Mouse (Mus musculus) liver (tissue): ENCODE data around the gene Dnm1.
A peak's percentile ranks its signal among the peaks of the same experiment; 100 is the strongest.

Source experiments
- DNase-seq: peaks from one replicate; pipeline ENCODE4 v3.0.0-alpha.2; 2020; ENCODE audit warnings: mixed read lengths

Gene Dnm1

DNA sequence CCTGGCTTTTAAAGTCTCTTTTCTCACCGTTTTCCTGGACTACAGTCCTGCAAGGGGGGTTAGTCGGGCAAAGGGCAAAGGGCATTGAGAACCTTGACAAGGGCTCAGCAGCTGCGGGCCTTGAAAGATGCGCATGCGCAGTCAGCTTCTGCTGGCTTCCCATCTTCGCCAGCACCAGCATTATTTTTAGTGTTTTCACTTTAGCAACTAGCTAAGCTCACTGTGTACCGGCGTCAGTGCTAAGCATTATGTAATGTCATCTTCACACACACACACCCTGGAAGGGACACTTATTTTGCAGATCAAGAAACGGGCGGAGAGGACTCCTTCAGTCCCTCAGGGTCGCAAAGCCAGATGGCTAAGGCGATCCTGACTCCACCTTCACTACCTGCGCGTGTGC lies 7.6 kb upstream of the Dnm1 start:
- DNase-seq, result peak; percentile 82

DNA sequence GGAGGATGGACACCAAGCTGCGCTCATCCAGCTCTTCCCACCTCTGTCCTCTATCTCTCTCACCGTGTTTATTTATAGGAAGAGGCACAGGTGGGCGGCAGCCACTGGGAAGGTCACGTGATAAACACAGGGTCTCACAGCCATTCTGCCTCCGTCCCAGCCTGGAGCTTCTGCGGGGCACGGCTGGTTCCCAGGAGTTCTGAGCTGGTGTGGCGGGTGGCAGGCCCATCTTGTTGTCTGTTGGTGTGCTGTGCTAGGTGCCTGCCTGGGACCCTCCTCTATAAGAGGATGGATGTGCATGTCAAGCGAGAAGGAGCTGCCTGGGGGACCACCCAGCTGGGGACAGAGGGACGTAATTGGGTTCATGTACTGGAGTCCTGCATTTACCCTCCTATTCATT lies 5.2 kb upstream of the Dnm1 start:
- no peak for DNase-seq

DNA sequence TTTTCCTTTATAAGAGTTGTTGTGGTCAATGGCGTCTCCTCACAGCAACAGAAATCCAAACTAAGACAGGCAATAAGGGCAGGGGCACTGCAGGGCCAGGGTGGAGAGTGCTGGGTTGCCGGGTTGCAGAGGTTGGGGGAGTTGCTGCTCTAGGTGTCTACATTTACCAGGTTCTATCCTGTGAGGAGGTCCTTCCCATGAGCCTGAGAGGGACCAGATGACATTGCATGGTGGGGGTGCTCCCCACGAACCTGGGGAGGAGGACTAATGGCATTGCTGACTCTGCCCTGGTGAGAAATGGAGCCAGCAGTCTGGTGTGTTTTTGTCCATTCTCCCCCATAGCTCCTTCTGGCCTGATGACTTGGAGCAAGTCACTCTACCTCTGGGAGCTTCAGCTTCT lies 4.6 kb upstream of the Dnm1 start:
- DNase-seq, result no peak

DNA sequence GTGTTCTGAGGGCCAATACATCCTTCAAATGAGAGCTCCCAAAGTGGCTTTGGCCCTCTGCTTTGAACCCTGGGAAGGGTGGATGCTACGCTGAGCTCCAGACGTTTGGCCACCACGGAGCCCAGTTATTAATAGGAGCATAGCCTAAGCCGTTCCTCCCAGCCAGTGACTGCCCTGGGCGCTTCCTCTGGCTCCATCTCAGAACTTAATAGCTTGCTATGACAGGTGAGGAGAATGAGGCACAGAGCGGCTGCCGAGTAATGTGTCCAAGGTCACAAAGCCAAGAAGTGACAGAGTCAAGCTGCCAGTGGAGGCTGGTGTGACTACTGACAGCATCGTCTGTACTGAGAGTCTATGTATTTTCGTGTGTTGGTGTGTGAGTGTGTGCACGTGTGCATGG lies 3.1 kb upstream of the Dnm1 start:
- DNase-seq, result no peak

DNA sequence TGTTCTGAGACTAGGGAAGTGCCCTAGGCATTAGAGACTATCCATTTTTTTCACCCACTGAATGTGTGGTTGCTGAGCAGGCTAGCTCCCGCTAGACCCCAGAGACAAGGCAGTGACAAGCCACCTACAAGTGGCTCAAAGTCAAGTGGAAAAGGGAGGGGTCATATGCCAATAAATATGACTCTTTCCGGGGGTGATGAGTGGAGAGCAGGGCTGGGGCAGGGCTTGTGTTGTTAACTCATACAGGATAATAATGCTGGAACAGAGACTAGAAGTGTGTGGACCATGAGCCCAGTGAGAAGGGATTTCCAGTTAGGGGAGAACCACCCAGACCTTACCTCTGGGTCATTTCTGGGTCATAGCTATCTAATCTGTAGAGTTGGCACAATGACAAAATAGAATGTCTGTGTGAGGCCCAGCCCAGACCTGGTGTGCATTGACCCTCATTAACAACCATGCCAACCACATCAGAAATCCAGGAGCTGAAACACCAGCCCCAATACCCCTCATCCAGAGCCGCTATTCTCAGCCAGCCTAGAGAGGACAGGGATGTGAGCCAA lies 1.3 kb upstream of the Dnm1 start:
- DNase-seq, result no peak

DNA sequence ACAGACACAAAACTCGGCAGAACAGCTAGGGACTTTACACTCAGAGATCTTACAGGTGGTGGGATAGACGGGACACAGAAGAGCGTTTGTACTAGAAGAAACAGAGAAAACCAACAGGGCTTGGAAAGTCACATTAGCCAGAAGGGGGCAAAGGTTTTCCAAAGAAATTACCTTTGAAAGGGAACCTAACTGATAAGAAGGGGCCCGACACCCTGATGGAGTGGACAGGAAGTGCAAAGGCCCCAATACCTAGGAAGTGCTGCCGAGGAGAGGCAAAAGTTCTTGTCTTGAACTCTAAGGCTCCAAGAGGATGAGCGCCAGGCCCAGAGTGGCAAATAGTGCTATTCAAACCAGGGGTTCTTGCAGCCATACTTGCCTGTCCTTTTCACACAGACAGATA lies 698 bp upstream of the Dnm1 start:
- DNase-seq, result no peak

DNA sequence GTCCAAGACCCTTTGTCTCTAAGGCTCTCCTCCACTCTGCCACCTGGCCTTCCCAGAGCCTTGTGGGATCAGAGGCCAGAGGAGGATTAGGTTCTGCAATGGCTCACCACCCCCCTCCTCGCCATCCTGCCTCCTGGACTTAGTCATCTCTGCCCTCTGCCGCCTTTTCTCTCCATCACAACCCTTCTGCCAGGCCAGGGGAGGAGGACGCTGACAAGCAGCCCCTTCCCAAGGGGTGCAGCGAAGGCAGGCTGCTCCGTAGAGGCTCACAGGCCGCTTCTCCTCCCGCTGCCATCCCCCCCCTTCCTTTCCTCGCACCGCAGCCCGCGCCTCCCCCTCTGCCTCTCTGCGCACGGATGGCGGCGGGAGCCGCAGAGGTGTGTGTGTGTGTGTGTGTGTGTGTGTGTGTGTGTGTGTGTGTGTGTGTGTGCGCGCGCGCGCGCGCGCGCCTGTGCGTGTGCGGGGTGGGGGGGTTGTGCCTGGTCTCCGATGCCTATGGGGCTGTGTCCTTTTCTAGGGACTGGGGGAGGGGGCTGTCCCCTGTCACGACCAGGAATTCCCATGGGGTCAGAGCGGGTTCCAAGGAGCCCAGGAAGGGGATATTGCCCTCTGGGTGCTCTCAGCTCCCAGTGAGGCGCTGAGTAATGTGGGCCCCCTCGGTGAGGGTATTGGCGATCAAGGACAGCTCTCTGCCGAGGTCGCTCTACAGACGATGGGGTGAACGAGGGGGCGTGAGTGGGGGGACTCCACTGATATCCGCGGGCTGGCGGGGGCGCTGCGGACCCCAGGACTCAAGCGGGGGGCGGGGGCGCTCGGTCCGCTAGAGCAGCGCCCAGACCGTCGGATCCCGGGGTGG lies 759 bp downstream of the Dnm1 start, which contains the start of gene Ciz1:
TSS of gene Ciz1 (plus strand) at position 177 of the 856 bp plus-strand sequence.
- DNase-seq, result peak; percentile 26

DNA sequence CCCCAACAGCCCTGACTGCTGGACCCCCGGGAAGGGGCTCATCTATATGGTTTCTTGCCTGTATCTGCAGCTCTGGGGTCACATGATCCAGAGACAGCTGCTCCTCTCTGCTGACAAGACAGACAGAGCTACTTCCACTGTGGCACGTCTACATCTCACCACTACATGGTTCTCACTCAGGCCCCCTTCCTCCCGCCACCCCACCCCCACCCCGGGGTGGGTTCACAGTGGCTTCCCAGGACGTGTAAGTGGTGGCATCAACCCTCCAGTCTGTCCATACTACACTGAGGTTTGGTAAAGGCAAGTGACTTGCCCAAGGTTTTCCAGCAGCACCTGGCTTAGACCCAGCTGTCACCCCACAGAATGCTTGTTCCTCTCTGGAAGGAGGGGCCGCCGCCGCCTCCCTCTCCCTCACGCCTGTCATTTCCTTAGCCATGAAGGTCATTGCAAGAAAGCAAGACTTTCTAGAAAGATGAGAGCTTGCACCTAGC lies 1.6 kb downstream of the Dnm1 start:
- DNase-seq, result no peak

DNA sequence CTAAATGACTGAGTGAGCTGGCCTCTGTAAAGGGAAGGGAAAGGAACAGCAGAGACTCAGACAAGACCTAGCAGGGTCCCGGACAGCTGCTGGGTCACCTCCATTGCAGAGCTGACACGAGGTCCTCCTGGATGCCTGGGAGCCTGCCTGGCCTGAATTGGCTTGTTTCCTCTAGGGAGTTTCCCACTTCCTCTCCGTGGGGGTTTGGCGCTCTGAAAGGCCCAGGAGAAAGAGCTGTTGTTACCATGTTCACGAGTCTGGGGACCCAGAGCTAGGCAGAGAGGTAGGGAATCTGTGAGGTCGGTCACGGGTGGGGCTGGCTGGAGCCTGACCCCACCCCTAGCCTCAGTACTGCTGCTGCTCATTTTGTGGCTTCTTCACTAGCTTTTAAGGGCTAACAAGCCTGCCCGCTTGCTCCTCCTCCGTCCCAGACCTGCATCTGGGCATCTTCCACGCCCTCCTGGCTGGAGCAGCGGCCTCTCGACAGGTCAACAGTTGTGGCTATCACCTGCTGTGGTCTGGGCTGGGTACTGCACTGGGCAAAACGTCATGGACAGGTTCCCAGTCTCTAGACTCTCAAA lies 2.6 kb downstream of the Dnm1 start:
- no peak for DNase-seq

DNA sequence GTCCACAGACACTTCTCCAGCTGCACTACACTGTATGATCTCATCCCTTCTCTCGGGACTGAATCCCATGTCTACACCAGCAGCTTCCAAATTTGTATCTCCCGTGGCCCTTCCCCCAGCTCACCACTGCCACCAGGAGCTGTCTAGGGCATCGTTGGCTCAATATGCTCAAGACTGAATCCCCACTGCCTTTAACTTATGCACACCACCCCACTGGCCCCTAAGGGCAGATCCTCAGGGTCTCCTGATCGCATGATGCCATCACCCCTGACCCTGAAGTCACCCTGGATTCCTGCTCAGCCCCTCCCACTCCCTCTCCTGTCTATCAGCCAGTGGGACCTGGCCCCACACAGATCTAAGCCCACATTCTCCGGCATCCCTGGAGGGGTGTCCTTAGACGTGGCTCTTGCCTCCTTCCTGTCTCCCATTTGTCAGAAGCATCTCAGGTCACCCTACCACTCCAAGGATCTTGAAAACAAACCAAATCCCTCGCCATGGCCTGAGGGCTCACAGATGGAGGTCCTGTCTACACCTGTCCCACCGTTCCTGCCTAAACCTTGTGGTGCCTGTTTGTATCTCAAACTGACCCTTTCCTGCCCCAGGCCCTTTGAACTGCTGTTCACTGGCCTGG lies 3.4 kb downstream of the Dnm1 start:
- DNase-seq, result no peak

DNA sequence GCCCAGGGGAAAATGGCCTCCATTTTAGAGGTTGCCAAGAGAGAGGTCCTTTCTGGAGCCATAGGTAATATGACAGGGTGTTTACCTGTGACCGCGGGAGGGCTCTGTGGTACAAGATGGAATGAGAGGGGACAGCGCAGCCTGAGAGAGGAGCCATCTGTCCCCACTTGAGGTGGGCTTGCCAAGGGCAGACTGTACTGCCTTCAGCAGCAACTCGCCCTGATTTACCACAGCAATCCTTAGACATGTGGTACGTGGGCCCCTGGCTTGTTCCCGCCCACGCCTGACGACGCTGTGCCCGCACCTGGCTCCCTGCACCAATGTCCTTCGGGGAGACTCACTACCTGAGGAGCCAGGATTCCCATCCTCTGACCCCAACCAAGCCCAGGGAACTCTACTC lies 4.8 kb downstream of the Dnm1 start:
- no peak for DNase-seq

DNA sequence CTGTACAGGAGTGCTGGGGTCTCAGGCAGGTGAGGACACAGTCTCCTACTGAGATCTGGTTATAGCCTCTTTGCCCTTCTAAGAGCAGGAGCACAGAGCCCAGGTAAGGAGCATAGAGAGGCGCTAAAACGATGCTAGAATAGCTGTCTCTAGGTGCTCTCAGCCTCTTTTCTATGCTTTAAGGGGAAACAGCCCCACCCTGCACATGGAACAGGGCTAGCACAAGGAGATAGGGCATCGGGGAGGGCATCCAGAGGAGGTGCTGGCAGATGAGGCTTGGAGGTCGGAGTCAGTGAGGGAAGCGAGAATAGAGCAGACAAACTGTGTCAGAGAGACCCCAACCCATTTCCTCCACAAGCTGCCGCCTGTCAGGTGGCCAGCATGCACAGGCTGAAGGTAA lies 6.1 kb downstream of the Dnm1 start:
- no peak for DNase-seq

DNA sequence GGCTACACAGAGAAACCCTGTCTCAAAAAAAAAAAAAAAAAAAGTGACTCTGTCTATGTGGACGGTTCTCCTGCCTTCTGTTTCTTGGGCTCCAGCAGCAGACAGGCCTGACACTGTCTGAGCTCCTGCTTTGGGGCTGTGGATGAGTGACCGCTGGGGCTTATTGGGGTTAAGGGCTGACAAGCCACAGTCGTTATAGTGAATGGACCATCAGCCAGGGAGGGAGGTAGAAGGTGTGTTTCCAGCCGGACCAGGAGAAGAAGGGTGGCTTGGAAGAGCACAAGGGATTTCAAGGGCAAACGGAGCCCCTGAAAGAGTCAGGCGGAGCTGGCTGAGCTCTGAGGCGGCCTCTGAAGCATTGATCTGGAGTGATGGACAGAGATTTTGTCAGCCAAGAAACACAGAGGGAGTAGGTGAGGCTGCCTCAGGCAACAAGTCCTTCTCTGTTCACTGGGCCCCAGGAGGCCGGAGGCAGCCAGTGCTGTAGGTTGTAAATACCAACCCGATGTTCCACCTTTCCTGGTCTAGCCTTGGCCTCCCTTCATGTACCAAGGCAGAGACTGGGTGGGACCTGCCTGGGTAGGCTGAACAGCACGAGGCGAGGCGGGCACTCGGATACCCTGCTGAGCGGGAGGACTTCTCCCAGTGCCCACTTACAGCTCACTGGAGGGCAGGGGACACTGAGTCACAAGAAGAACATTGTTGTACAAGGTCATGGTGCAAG lies 8.4 kb downstream of the Dnm1 start:
- DNase-seq, result no peak

DNA sequence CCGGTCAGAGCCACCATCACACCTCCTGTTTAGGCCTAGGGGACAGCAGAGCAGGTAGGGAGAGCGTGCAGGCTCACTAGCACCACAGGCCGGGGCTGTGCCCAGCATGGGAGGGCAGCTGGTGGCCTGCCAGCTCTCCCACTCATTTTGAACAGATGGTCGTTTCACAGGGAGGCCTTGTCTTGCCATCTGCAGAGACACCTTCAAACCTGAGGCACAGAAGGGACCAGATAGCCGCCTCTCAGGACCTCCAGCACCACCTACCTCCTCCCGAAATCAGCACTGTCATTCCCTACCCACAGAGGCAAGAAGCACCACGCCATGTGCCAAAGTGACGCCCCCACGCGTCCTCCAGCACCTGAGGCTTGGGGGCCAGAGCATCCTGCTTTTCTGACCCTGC lies 9.1 kb downstream of the Dnm1 start:
- DNase-seq, result no peak

DNA sequence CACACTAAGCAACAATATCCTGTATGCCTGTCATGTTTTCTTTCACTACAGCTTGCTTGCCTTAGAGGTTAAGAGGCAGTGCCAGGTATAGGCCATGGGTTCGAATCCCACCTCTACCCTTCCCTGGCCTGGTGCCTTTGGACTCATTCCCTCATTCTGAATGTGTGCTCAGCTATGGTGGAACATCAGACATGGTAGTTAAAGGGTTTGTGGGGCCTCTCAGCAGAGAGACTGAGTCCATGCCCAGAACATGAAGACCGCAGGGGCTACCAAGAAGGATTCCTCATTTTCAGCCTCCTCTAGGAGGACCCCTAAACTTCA lies 9.8 kb downstream of the Dnm1 start:
- no peak for DNase-seq

DNA sequence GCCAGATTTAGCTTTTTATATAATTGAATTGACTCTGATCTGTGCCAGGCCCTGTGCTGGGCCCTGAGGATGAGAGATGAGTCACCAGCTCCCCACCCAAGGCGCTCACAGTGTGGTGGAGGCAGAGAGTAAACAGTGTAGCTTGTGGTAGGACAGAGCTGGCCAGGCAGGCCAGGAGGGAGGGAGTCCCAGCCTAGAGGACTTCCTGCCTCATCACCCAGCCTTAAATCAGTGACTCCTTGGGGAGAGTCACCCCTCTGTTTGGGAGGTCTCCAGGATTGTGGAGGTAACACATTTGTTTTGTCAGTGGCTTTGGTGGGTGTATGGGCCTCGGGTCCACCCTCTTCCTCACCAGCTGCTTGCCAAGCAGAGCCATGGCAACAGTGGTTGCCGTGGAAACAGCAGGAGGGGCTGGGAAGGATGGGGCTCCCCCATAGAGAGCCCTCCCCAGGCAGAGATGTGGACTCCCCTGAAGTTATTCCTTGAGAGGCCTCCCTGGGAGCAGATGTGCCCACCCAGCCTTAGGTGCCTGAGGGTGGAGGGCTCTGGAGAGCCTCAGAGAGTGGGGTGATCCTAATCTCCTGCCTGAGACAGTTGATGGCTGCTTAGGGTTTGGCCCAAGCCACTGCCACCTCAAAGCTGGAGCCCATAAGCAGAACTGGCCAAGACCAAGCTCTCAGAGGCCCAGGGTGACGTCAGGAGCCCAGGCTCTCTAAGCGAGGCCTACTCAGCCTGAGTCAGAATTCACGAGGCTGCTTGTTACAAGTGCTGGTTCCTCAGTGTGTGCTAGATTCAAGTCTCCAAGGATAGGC lies 10.4 kb downstream of the Dnm1 start:
- DNase-seq, result no peak

DNA sequence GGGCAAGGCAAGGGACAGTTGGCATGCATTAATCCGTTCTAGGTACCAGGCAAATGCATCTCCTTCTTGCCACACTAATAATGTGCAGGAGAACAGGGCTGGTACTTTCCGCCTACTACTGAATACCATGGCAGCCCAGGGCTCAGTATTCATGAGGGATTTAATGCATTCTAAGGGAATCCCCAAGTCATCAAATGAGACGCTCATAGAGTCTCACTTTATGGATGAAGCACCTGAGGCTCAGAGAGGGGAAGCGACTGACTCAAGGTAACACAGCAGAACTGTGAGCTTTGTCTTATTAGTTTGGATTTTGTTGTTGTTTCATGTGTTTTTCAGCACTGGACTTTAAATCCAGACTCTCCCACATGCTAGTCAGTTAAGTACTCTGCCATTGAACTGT lies 11.1 kb downstream of the Dnm1 start:
- DNase-seq, result no peak

DNA sequence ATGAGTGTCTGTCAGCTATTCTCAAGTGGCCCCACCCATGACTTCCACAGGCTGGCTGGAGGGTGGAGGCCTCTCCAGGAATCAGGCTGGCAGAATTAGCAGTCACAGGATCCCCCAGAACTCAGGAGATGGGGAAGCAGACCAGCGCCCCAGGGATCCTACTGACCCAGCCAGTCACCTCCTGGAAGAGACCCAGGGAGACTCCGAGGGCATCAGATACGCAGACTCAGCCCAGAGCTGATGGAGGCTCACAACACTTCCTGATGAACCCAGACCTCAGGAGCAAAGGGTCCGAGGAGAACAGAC lies 11.6 kb downstream of the Dnm1 start:
- DNase-seq, result no peak

DNA sequence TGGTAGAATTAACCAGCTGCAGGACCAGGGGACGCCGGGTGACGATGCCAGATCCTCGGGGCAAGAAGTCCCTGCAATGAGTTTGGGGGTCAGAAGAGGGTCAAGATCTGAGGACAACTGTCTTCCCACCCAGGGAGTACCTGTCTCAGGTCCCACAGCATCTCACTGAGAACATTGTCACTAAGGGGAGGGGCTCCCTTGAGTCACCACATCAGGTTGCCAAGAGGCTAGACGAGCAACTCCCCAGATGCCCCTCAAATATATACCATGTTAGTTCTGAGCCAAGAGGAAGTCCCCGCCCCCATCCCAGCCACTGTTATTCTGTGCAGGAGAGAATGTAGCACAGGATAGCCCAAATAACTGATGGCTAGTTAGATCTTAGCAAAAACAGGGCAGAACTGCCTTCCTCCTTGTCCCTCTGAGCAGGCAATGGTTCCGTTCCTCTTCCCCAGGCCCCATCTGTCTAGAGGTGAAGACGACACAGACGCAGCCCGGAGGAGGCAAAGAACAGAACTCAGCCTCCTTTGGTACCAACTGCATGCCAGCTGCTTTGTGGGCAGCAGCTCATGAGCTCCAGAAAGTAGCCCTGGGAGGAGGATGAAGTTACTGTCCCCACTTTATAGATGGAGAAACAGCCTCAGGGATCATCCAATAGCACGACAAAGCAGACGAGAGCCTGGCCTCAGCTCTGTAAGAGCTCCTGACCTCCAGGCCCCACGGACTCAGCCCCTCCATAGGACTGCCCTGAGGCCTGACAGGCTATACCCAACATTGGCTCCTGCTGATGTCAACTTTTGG lies 12.1 kb downstream of the Dnm1 start:
- no peak for DNase-seq

DNA sequence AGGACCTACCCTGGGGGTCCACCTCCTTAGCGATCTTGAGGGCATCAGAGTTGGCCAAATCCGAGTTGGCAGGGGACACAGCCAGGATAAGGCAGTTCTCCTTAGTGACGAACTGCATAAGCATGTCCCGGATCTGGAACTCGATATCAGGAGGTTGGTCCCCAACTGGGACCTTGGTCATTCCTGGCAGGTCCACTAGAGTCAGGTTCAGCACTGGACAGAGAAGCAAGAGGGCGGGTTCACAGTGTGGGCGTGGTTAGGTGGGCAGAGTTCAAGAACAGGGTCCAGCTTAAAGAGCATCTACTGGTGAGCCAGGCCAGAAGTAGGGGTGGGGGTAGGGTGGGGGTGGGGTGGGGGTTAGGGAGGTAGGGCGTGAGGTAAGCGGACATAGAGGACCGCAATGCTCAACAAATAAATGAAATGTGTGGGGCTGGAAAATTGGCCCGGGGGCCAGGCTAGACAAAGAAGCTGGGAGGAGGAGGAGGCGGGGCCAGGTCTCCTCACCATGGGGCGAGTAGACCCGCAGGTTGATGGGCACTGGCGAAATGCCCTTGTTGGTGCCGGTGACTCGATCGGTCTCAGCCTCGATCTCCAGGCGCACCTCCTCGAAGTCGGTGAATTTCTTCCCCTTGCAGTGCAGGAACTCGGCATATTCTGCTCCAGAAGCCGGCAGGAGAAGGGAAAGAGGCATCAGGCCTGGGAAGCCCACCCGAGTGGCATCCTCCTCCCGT lies 13.1 kb downstream of the Dnm1 start:
- no peak for DNase-seq

DNA sequence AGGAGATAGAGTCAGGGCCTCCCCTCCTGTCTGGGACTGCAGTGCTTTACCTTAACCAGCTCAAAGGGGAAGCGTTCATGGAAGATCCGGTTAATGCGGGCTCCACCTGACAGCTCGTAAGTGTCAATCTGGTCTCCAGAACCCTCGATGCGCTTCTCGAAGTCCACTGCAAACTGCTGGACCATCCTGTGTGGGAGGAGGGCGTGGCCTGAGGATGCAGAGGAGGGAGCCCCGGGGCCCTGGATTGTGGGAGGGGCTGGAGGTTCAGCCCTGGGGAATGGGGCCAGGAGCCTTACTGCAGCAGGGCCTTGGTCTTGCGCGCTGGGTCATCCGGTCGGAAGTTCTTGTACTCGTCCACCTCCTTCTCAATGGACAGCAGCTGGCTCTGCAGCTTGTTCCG lies 17.2 kb downstream of the Dnm1 start:
- DNase-seq, result no peak
